Mouse (Mus musculus) liver (tissue): ENCODE data around the gene Tcap.

Experiments used
- DNase-seq: peaks from one replicate; pipeline ENCODE4 v3.0.0-alpha.2; 2020; ENCODE audit warnings: mixed read lengths

Gene Tcap

GRCm38 (mm10) chr11:98413731-98414130 lies 30.1 kb downstream of the Tcap start:
- DNase-seq: no peak

DNA sequence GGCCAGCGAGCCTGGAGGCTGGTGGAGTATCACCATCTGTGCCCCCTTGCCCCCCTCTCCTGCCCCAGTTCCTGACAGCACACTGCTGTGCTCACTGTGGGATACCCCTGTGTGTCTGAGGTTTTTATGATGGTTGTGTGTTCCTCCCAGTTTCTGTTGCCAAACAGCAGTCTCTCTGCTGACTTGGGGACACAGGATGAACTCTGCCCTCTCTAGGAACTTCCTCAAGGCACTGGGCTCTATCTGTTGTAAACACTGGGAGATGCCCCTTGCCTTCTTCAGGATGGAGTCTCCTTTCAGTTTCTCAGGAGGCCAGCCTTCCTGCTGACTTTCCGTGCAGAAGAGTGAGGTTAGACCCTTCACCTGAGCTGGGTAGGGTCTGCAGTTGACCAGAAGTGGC lies 30.6 kb downstream of the Tcap start:
- DNase-seq: no peak

DNA sequence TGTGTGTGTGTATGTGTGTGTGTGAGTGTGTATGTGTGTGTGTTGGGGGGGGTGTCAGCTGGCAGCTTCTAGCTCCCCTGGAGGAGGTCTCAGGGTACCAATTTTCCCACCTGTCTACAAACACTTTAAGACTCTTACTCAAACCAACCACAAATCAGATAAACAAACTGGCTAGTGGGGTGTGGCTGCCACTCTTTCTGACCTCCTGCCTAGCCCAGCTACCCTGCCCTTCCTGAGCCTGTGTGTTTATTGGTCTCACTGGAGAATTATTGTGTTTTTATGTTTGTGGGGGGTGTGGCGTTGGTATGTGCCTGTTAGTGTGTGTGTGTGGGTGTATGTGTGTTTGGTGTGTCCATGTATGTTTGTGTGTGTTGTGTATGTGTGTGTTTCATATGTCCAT lies 33.5 kb downstream of the Tcap start:
- DNase-seq: no peak

GRCm38 (mm10) chr11:98418273-98418672 lies 34.7 kb downstream of the Tcap start:
- DNase-seq: no peak

DNA sequence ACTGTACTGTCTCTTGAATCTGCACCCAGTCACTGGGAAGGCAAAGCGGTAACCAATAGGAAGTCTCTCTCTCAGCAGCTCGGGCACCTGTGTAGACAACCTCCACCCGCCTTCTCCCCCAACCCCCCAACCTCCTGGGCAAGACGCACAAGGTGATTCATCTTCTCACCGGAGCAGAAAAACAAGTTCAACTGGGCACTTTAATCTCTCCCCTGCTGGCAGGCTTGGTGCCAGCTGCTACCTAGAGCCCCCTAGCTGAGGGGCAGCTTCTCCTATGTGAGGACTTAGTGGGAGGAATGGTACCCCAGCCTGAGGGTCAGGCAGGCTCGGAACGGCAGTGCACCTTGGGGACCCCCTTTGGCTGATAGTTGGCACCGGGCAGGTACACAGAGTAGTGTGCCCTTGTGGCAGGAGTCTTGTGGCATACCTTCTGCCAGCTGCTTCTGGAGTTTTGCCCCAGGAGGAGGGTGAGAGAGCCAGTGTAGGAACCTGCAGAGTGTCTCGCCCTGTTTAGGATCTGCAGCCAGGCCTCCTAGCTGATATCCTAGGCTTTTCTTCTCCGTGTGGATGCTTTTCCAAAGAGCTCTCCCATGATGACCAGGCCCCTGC lies 35.4 kb downstream of the Tcap start:
- DNase-seq: no peak

DNA sequence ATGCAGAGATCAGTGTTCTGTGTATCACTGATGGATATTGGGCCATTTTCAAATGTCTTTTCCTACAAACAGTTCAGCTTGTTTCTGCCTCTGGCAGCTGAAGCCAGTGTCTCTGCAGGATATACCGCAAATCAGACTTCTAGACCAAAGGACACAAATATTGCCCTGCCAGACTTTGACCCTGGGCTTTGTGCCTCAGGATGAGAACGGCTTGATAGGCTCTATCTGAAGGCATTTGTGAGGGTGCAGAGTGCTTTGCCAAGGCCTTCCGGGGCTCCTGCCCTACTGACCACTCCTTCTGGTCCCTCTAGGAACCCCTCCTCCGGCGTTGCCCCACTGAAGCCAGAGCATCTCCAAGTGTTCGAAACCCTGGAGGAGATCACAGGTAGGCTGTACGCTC lies 43.0 kb downstream of the Tcap start:
- no peak for DNase-seq

GRCm38 (mm10) chr11:98428436-98428835 lies 44.8 kb downstream of the Tcap start:
- no peak for DNase-seq

DNA sequence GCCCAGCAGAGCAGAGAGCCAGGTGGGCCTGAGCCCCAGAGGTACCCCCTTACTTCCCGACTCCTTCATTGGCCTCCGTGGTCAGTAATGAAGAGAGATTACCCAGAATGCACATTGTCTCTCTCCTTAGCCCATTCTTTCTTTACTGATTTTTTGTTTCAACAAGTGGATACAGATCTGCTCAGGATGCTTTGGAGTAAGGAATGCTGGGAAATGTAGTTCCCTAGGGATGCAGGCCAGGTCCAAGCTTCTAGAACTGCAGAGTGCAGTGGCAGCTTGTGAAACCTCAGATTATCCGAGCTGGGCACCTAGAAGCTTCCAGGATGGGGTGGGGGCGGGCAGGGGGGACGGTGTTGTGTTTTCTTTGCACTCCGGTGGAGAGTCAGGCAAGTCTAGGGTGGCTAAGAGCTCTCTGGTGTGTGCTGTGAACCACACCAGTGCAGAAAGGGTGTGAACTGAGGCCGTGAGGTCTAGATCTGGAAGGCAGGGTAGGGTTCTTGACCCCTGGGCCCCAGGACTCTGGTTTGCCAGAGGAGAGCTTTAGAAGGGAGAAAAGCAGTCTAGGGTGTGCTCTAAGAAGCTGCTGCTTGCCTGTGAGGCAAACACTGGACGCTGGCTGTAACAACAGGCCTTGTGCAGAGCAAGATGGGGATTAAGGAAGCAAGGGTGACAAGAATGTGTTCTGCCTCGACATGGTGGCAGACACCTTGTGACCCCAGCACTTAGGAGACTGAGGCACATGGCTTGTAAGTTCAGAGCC lies 48.3 kb downstream of the Tcap start:
- no peak for DNase-seq
